Mouse (Mus musculus) midbrain, embryonic 11.5 days (tissue): ENCODE data around the gene H1fx. TPM values are rescaled to one million over a fixed set of nuclear protein-coding genes. Genes with fewer than 3 reads are reported as not detected.

Source experiments
- ATAC-seq: fragments of 200-750 bp; cut with Nextera tagmentation; 2 replicates; pipeline ENCODE4 v1.8.0; 2017; ENCODE audit warnings: moderate TSS enrichment, moderate library complexity; ENCODE audit not compliant: low FRiP score
- DNase-seq: peaks from one replicate; pipeline ENCODE4 v3.0.0; 2015; ENCODE audit warnings: low spot score; ENCODE audit errors: missing footprints
- H3K27ac ChIP-seq: fragments of 300-500 bp; sonication (generic); 2 replicates; pipeline ENCODE4 v1.5.1; 2014; ENCODE audit warnings: low read depth, low read length
- H3K27me3 ChIP-seq: fragments of 300-500 bp; sonication (generic); 2 replicates; pipeline ENCODE4 v1.6.1; 2014; ENCODE audit warnings: mild to moderate bottlenecking, low read length, moderate library complexity, mixed read lengths; ENCODE audit not compliant: control insufficient read depth, insufficient read depth
- H3K36me3 ChIP-seq: fragments of 300-500 bp; sonication (generic); 2 replicates; pipeline ENCODE4 v1.6.1; 2014; ENCODE audit warnings: mild to moderate bottlenecking, low read length, moderate library complexity, mixed read lengths; ENCODE audit not compliant: control insufficient read depth, insufficient read depth
- H3K4me1 ChIP-seq: fragments of 300-500 bp; sonication (generic); 2 replicates; pipeline ENCODE4 v1.6.1; 2014; ENCODE audit warnings: low read length; ENCODE audit not compliant: control insufficient read depth, insufficient read depth
- H3K4me2 ChIP-seq: fragments of 300-500 bp; sonication (generic); 2 replicates; pipeline ENCODE4 v1.6.1; 2014; ENCODE audit warnings: mild to moderate bottlenecking, moderate library complexity
- H3K4me3 ChIP-seq: fragments of 300-500 bp; sonication (generic); 2 replicates; pipeline ENCODE4 v1.5.1; 2014; ENCODE audit warnings: low read depth, low read length
- H3K9ac ChIP-seq: fragments of 300-500 bp; sonication (generic); 2 replicates; pipeline ENCODE4 v1.6.1; 2014; ENCODE audit warnings: low read length
- H3K9me3 ChIP-seq: fragments of 300-500 bp; sonication (generic); 2 replicates; pipeline ENCODE4 v1.6.1; 2016; ENCODE audit warnings: low read length; ENCODE audit not compliant: control insufficient read depth
- WGBS: fragments of 180-500 bp; shearing (Covaris S2); extraction: QIAGEN DNeasy Blood & Tissue Kit; methylation state at CpG from one replicate; pipeline ENCODE4 v1.1.7; 2014; 5-methylcytosine and 5-hydroxymethylcytosine counted together
- polyA plus RNA-seq: library from polyadenylated mRNA; unstranded; fragments of >200 nt; fragmentation: Nextera tagmentation; extraction: Ambion mirVana; gene quantifications from 2 replicates; pipeline ENCODE4 v1.2.1, GENCODE M21; 2014

The H1fx gene
- polyA plus RNA-seq: 74.7 and 106 TPM in 2 replicates

DNA sequence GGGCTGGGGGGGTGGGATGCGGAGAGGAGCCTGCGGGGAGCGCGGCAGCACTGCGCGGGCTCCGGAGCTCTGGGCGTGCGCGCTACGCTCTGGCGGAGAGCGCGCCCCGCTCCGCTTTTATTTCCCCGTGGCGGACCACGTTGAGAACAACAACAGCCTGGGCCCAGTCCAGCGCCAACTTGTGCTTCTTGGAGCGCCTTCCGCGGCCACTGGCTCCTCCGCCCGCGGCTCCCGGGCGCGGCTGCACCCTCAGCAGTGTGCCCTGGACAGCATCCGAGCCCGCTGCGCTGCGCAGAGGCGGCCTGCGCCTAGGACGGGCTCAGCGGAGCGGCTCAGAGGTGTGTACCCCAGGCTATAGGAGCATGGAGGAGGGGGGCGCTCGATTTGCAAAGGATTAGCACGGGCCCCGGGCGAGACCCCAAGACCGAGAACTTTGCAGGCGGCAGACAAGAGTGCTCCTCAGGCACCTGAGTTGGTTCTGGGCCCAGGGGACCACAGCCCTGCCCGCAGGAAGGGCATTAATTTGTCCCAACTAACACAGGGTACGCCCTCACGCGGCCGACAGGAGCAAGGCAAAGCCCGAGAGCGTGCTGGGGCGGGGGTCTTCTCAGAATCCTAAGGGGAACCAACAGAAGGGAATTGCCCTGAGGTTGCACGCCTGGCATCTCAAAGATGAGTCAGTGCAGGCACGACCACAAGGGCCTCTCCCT lies at the start of gene H1fx:
Gene H1fx (minus strand): TSS at position 91 of the 710 bp plus-strand sequence.
- peak; percentile 81 for ATAC-seq

DNA sequence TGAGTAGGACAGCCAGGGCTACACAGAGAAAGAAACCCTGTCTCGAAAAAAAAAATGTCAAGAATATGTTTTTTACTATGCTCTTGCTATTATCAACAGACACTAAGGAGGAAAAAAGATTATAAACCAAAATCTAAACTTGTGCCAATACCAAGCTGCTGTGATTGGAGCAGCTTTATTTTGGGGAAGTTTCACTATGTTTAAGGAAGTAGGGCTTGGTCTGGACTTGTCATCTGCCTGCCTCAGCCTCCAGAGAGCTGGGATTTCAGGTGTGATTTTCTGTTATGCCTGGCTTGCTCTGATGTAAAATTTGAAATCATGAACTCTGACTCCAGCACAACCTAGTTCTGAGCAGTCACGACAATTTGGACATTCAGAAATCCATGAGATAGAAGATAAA lies 49.0 kb upstream of the H1fx start:
- no peaks in the 10 kb centered on the region for H3K27me3 ChIP-seq
- H3K4me2 ChIP-seq: no peak overlapping the region
- WGBS: 95% methylated on average over 2 of the region's 2 CpGs
- H3K9ac ChIP-seq: no peak overlapping the region
- H3K36me3 ChIP-seq: no peaks in the 10 kb centered on the region
- H3K4me3 ChIP-seq: no peak overlapping the region
- DNase-seq (no peak), ATAC-seq (no peak)
- no peaks in the 10 kb centered on the region for H3K4me1 ChIP-seq
- no peaks in the 10 kb centered on the region for H3K9me3 ChIP-seq
- H3K27ac ChIP-seq: no peak overlapping the region

More for the DNA sequence above, at the start of gene H1fx:
- under 1% methylated on average over 49 of the region's 55 CpGs for WGBS
- Histone ChIP-seq H3K36me3 (peaks cover 8% of the 10 kb centered on the region), H3K9ac (peak within 1 kb of the TSS; percentile 93), H3K4me1 (peaks cover 12% of the 10 kb centered on the region), H3K27me3 (no peaks in the 10 kb centered on the region), H3K27ac (peak within 1 kb of the TSS; percentile 75), H3K9me3 (no peaks in the 10 kb centered on the region), H3K4me2 (peak within 1 kb of the TSS; percentile 75), H3K4me3 (peak within 1 kb of the TSS; percentile 82)
- DNase-seq: peak; percentile 100

GRCm38 (mm10) chr6:88027390-88027789 lies 46.0 kb upstream of the H1fx start:
- Histone ChIP-seq H3K4me3 (no peak overlapping the region), H3K4me1 (no peaks in the 10 kb centered on the region), H3K27me3 (no peaks in the 10 kb centered on the region), H3K9ac (no peak overlapping the region), H3K36me3 (no peaks in the 10 kb centered on the region), H3K9me3 (no peaks in the 10 kb centered on the region), H3K27ac (no peak overlapping the region), H3K4me2 (no peak overlapping the region)
- DNase-seq: no peak
- no peak for ATAC-seq
- WGBS: 81% methylated on average over 5 of the region's 5 CpGs

DNA sequence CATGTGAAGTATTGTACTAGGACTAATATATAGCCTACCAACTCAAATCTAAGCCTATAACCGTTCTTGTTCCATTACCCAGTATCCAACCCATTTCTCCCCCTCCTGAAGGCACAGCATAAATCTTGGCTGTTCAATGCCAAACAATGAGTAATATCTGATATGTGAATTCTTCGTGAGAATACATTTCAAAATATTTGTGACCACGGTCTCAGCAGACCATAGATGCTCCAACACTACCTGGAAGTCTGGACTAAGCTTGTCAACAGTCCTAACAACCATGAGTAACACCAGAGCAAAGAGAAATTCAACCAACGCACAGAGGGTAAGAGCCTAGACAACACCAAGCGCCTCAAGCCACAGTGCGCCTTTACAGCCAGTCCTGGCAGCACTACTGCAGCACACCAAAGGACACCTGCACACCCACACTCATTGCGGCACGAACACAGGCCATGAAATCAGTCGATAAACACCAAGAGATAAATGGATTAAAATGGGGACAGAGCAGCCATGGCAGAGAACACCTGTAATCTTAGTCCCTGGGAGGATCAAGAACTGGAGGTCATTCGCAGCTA lies 42.0 kb upstream of the H1fx start:
- no peak for ATAC-seq
- 94% methylated on average over 10 of the region's 10 CpGs for WGBS
- Histone ChIP-seq H3K9me3 (no peaks in the 10 kb centered on the region), H3K4me3 (no peak overlapping the region), H3K9ac (no peak overlapping the region), H3K27ac (no peak overlapping the region), H3K36me3 (no peaks in the 10 kb centered on the region), H3K4me1 (no peaks in the 10 kb centered on the region), H3K27me3 (no peaks in the 10 kb centered on the region), H3K4me2 (no peak overlapping the region)
- no peak for DNase-seq

- DNase-seq: no peak
- H3K4me1 ChIP-seq: no peaks in the 10 kb centered on the region
- H3K36me3 ChIP-seq: no peaks in the 10 kb centered on the region
- H3K9me3 ChIP-seq: no peaks in the 10 kb centered on the region
- no peaks in the 10 kb centered on the region for H3K27me3 ChIP-seq
- no peak overlapping the region for H3K27ac ChIP-seq
- no peak for ATAC-seq
- H3K4me2 ChIP-seq: no peak overlapping the region
- H3K4me3 ChIP-seq: no peak overlapping the region
- no peak overlapping the region for H3K9ac ChIP-seq
- WGBS: 82% methylated on average over 2 of the region's 2 CpGs
Observed at GRCm38 (mm10) chr6:88019154-88019553, 37.7 kb upstream of the H1fx start.

DNA sequence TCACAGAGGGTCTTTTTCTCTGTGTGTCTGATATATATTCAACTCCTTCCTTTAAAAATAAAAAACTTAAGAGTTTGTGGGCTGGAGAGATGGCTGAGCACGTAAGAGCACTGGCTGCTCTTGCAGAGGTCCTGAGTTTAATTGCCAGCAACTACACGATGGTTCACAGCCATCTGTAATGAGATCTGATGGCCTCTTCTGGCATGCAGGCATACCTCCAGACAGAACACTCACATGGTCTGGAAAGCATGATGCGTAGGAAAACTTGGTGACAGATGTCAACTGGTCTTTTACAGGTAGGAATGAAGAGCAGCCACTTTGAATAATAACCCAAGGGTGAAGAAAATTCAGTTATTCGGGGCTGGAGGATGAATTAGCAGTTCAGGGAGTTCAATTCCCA lies 36.4 kb upstream of the H1fx start:
- no peak overlapping the region for H3K4me3 ChIP-seq
- H3K9me3 ChIP-seq: no peaks in the 10 kb centered on the region
- H3K27ac ChIP-seq: no peak overlapping the region
- ATAC-seq: no peak
- H3K36me3 ChIP-seq: peaks cover 3% of the 10 kb centered on the region; the same call in 1 of the 2 replicates
- no peak overlapping the region for H3K4me2 ChIP-seq
- DNase-seq: no peak
- no peaks in the 10 kb centered on the region for H3K4me1 ChIP-seq
- no peaks in the 10 kb centered on the region for H3K27me3 ChIP-seq
- WGBS: 83% methylated on average over 4 of the region's 4 CpGs
- no peak overlapping the region for H3K9ac ChIP-seq

DNA sequence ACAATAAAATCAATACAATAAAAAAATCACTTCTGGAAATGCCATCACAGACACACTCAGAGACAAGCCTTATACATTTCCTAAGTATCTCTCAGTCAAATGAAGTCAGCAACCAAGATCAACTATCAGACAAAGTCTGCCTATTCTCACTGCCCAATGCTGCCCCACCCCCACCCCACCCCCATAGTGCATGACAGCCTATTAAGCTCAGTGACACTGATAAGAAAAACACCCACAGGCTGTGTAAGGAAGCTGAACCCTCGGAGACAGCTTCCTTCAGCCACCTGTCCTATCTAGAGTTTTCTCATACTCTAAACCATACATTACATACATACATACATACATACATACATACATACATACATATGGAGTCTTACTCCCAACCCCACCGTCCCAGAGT lies 34.4 kb upstream of the H1fx start:
- Histone ChIP-seq H3K27ac (no peak overlapping the region), H3K9me3 (no peaks in the 10 kb centered on the region), H3K9ac (no peak overlapping the region), H3K4me2 (no peak overlapping the region), H3K36me3 (peaks cover 3% of the 10 kb centered on the region; the same call in 1 of the 2 replicates), H3K4me3 (no peak overlapping the region), H3K4me1 (no peaks in the 10 kb centered on the region), H3K27me3 (no peaks in the 10 kb centered on the region)
- ATAC-seq (no peak), DNase-seq (no peak)
- 87% methylated on average over 2 of the region's 2 CpGs for WGBS

DNA sequence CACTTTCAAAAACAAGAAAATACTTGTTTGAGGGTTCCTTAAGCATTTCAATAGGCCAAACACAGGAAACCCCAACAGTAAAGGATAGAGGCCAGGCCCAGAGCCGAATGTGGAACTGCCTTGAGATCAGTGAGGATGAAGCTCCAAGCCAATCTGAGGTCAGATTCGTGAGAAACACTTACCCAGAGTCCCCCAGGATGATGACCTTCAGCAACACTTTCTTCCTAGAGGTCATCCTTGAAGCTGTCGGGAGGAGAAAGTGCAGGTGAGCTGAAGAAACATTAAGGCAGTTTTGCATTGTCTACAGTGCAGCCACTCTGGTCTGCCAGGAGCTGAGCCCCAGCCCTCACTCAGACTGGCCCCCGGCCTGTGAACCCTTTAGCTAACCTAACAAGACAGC lies 32.0 kb upstream of the H1fx start:
- no peak overlapping the region for H3K4me3 ChIP-seq
- WGBS: 90% methylated on average over 4 of the region's 4 CpGs
- H3K4me2 ChIP-seq: no peak overlapping the region
- no peaks in the 10 kb centered on the region for H3K4me1 ChIP-seq
- H3K36me3 ChIP-seq: peaks cover 6% of the 10 kb centered on the region; the same call in 1 of the 2 replicates
- no peak for DNase-seq
- ATAC-seq: no peak
- H3K9me3 ChIP-seq: no peaks in the 10 kb centered on the region
- H3K27me3 ChIP-seq: no peaks in the 10 kb centered on the region
- H3K27ac ChIP-seq: no peak overlapping the region
- H3K9ac ChIP-seq: no peak overlapping the region

DNA sequence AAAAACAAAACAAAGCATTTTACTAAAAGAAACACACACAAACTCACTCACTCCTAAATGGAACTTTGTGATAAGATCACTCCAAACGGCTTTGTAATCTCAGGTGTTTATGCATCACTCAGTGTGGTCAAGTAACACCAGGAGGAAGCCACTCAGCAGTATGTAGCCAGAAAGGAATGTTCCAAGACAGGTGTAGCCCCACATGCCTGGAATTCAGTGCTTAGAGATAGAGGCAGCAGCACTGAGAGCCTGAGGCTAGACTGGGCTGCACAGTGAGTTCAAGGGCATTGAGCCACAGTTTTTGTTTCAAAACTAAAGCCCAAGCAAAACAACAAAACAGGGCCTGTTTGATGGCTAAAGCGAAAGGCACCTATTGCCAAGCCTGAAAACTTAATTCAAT lies 31.2 kb upstream of the H1fx start:
- no peak for ATAC-seq
- peaks cover 6% of the 10 kb centered on the region; the same call in 1 of the 2 replicates for H3K36me3 ChIP-seq
- WGBS: 82% methylated on average over 2 of the region's 2 CpGs

More for the DNA sequence above, 31.2 kb upstream of the H1fx start:
- no peaks in the 10 kb centered on the region for H3K9me3 ChIP-seq
- no peak for DNase-seq
- no peak overlapping the region for H3K4me2 ChIP-seq
- H3K4me1 ChIP-seq: no peaks in the 10 kb centered on the region
- H3K27ac ChIP-seq: no peak overlapping the region
- no peaks in the 10 kb centered on the region for H3K27me3 ChIP-seq
- H3K4me3 ChIP-seq: no peak overlapping the region
- H3K9ac ChIP-seq: no peak overlapping the region
